Mouse (Mus musculus): ENCODE measurements around the gene Wnt3a. TPM values are rescaled to one million over a fixed set of nuclear protein-coding genes. Genes with fewer than 3 reads are reported as not detected.

Wnt3a gene
- polyA plus RNA-seq, 1 experiment from 2014 or later: 0.35 TPM

DNA sequence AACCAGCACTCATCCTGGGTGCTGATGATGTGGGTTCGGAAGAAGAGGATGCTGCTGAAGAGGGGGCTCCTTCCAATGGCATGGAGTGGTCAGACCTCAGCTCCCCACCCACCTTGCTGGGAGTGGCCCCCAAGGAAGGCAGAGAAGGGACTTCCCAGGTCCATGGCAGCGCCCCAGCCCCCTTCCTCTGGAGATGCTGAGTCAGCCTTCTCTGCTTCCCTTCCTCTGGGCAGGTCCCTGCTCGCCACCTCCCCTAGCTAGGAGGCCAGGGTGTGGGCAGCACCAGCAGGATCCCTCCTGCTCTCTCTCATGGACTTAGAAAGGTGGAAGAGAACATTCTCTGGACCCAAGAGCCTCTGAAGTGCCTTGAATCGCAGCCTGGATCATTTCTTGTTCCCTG lies 12.5 kb downstream of the Wnt3a start:
- Histone ChIP-seq H3K9ac (replicated peaks; ENCODE audit: low read depth, low read length) (no peak overlapping the region), H3K27me3 (replicated peaks; ENCODE audit: control insufficient read depth, insufficient read depth, low read length) (no peaks in the 10 kb centered on the region; the same call in 1 of the 2 replicates), H3K36me3 (ENCODE audit: control insufficient read depth, insufficient read depth) (no peaks in the 10 kb centered on the region), H3K4me2 (ENCODE audit: low read length) (no peak overlapping the region), H3K9me3 (ENCODE audit: control insufficient read depth, low read length) (no peaks in the 10 kb centered on the region), H3K4me3 (replicated peaks; ENCODE audit: low read length) (no peak overlapping the region), H3K4me1 (replicated peaks; ENCODE audit: control insufficient read depth, insufficient read depth, low read length) (peaks cover 3% of the 10 kb centered on the region), H3K27ac (ENCODE audit: low read length) (no peak overlapping the region)
- no peak for ATAC-seq
- WGBS: 69% methylated on average over 4 of the region's 4 CpGs

DNA sequence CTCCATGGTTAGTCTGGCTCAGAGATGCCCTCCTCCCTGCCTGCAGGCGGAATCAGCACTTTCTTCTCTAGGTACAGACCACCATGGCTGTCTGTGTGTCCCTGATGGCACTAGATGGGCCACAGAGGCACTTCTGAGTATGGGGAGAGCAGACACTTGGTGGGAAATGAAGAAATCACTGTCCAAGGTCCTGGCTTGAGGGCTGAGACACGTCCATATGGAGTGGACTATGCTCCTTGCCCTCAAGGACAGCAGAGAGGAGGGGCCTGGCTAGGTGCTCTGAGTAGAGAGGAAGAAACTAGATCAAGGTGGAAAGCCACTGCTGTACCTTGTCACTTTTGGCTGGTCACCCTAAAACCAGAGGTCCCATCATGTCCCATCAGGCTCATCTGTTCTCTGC lies 13.7 kb downstream of the Wnt3a start:
- ATAC-seq: no peak
- no peak overlapping the region for H3K4me2 ChIP-seq (ENCODE audit: low read length)
- H3K4me1 ChIP-seq (replicated peaks; ENCODE audit: control insufficient read depth, insufficient read depth, low read length): no peaks in the 10 kb centered on the region
- no peaks in the 10 kb centered on the region for H3K36me3 ChIP-seq (ENCODE audit: control insufficient read depth, insufficient read depth)
- no peak overlapping the region for H3K9ac ChIP-seq (replicated peaks; ENCODE audit: low read depth, low read length)
- no peaks in the 10 kb centered on the region; the same call in 1 of the 2 replicates for H3K27me3 ChIP-seq (replicated peaks; ENCODE audit: control insufficient read depth, insufficient read depth, low read length)
- WGBS: 35% methylated on average over 2 of the region's 2 CpGs
- no peak overlapping the region for H3K27ac ChIP-seq (ENCODE audit: low read length)
- H3K9me3 ChIP-seq (ENCODE audit: control insufficient read depth, low read length): no peaks in the 10 kb centered on the region
- no peak overlapping the region for H3K4me3 ChIP-seq (replicated peaks; ENCODE audit: low read length)

DNA sequence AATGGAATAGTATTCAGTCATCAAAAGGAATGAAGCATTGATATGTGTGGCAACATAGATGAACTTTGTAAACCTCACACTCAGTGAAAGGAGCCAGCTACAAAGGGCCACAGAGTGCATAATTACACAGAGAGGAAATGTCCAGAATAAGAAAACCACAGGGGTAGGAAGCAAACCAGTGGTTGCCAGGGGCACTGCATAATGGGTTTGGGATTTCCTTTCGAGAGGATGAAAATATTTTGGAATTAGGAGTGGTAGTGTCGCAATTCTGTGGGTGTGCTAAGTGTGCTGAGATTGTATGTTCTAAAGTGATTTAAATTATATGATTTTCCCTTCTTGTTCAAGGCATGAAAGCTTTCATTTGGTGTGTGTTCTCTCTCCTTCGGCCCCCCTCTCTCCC lies 16.4 kb downstream of the Wnt3a start:
- no peaks in the 10 kb centered on the region for H3K36me3 ChIP-seq (ENCODE audit: control insufficient read depth, insufficient read depth)
- no peaks in the 10 kb centered on the region for H3K9me3 ChIP-seq (ENCODE audit: control insufficient read depth, low read length)
- no peaks in the 10 kb centered on the region for H3K4me1 ChIP-seq (replicated peaks; ENCODE audit: control insufficient read depth, insufficient read depth, low read length)
- no peak overlapping the region for H3K27ac ChIP-seq (ENCODE audit: low read length)
- no peak overlapping the region for H3K9ac ChIP-seq (replicated peaks; ENCODE audit: low read depth, low read length)
- ATAC-seq: no peak
- no peaks in the 10 kb centered on the region; the same call in 1 of the 2 replicates for H3K27me3 ChIP-seq (replicated peaks; ENCODE audit: control insufficient read depth, insufficient read depth, low read length)
- H3K4me3 ChIP-seq (replicated peaks; ENCODE audit: low read length): no peak overlapping the region
- no peak overlapping the region for H3K4me2 ChIP-seq (ENCODE audit: low read length)
- WGBS: 69% methylated on average over 2 of the region's 3 CpGs

DNA sequence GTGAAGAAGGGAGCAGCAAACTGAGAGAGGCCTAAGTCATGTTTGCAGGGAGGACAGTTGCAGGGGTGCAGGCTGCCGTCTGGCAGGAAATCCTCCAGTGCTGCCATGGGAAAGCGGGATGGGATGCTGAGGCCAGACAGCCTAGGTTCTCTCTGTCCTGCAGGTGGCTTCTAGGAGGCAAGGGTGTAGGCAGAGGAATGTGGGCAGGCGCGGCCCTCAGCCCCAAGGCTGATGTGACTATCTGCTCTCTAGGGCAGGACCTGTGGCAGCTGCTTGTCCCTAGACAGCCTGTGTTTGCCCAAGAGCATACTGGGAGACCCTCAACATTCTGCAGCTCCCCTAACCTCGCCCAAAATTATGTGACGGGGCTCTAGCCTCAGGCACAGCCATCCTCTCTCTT lies 23.8 kb downstream of the Wnt3a start:
- no peaks in the 10 kb centered on the region for H3K36me3 ChIP-seq (ENCODE audit: control insufficient read depth, insufficient read depth)
- H3K9ac ChIP-seq (replicated peaks; ENCODE audit: low read depth, low read length): no peak overlapping the region
- ATAC-seq: no peak
- no peak overlapping the region for H3K27ac ChIP-seq (ENCODE audit: low read length)
- H3K9me3 ChIP-seq (ENCODE audit: control insufficient read depth, low read length): 0 out of 2 replicates have a peak, but pooled peaks cover 2% of the 10 kb centered on the region
- no peak overlapping the region for H3K4me3 ChIP-seq (replicated peaks; ENCODE audit: low read length)
- H3K4me2 ChIP-seq (ENCODE audit: low read length): no peak overlapping the region
- 16% methylated on average over 6 of the region's 6 CpGs for WGBS
- peaks cover 10% of the 10 kb centered on the region for H3K4me1 ChIP-seq (replicated peaks; ENCODE audit: control insufficient read depth, insufficient read depth, low read length)
- H3K27me3 ChIP-seq (replicated peaks; ENCODE audit: control insufficient read depth, insufficient read depth, low read length): peaks cover 9% of the 10 kb centered on the region; the same call in 1 of the 2 replicates

DNA sequence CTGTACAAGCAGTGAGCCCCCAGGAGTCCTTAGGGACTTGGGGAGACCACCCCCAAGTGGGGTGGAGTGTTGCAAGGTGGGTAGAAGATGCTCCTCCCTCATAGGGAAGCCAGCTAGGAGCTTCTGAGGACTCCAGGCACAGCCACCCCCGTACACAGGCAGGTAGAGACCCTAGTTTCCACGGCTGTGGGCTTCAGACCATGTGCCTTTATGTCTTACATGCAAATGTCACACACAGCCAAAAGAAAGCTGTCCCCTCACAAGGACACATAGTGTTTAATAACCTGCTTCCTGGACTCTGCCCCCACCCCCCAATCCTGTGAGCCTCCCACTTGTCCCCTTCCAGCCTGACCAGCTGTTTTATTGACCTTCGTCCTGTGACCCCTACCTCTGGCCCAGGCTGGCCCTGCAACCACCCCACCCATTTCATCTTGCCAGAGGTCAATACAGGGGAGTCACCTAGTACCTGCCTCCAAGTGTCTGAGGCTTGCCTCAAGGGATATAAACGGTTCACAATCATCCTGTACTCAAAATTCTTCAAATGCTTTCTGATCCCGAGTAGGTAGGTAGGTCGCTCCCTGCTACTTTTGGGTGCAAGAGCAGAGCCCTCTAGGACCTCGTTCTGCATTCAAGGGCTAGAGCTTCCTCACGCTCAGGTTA lies 25.3 kb downstream of the Wnt3a start:
- Histone ChIP-seq H3K36me3 (ENCODE audit: control insufficient read depth, insufficient read depth) (no peaks in the 10 kb centered on the region), H3K4me1 (replicated peaks; ENCODE audit: control insufficient read depth, insufficient read depth, low read length) (peaks cover 10% of the 10 kb centered on the region), H3K4me3 (replicated peaks; ENCODE audit: low read length) (no peak overlapping the region), H3K27me3 (replicated peaks; ENCODE audit: control insufficient read depth, insufficient read depth, low read length) (peaks cover 9% of the 10 kb centered on the region; the same call in 1 of the 2 replicates), H3K27ac (ENCODE audit: low read length) (no peak overlapping the region), H3K9me3 (ENCODE audit: control insufficient read depth, low read length) (0 out of 2 replicates have a peak, but pooled peaks cover 2% of the 10 kb centered on the region), H3K9ac (replicated peaks; ENCODE audit: low read depth, low read length) (no peak overlapping the region), H3K4me2 (ENCODE audit: low read length) (no peak overlapping the region)
- WGBS: 58% methylated on average over 8 of the region's 8 CpGs
- no peak for ATAC-seq

DNA sequence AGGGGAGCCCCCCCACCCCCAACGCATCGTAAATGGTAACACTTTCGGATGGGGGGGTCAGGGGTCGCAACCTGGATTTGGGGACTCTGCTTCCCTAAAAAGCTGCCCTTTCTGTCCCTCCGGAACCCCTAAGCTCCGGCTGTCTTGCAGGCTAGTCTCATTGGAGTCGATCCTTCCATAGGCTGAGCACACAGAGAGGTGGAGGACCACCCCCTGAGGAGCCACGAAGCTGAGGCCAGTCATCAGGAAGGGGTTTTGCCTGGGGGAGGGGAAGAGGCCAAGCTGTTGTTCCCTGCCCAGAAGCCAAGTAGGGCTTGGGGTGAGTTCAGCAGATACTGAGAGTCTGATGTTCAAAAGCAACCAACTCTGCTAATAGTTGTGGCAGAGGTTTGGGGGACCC lies 26.0 kb downstream of the Wnt3a start:
- ATAC-seq: no peak
- WGBS: 2% methylated on average over 8 of the region's 8 CpGs

DNA sequence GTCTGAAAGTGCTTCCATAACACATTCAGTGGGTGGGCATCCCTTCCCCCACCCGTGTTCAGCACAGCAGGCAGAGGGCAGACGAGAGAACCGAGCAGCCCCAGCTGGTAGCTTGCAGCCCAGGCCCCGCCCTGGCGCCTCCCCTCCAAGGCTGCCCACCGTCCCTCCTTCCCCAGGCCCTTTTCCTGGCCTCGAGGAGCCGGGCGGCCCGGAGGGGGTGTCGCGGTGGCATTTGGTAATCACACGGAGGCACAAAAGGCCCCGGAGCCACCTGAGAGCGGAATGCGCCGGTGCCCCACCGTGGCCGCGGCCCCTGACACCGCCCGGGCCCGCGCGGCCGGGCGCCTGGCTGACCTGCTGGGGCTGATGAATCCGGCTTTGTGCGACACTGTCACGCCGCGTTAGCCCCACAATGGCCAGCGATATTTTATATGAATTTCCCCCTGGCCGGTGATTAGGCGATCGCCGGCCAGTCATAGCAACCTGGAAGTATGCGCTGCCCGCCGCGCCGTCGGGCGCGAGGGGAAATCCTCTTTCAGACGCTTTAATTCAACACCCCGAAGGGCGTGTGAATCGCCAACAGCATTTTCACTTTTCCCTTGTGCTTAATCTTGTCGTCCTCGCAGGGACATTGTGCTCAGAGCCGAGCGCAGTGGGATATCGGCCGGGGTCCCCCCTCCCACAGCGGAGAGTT lies 26.5 kb downstream of the Wnt3a start:
- no peaks in the 10 kb centered on the region for H3K36me3 ChIP-seq (ENCODE audit: control insufficient read depth, insufficient read depth)
- under 1% methylated on average over 54 of the region's 56 CpGs for WGBS
- H3K27ac ChIP-seq (ENCODE audit: low read length): no peak overlapping the region
- H3K4me3 ChIP-seq (replicated peaks; ENCODE audit: low read length): peak overlapping the region; percentile 61
- 0 out of 2 replicates have a peak, but pooled peaks cover 2% of the 10 kb centered on the region for H3K9me3 ChIP-seq (ENCODE audit: control insufficient read depth, low read length)
- peaks cover 10% of the 10 kb centered on the region for H3K4me1 ChIP-seq (replicated peaks; ENCODE audit: control insufficient read depth, insufficient read depth, low read length)
- peaks cover 9% of the 10 kb centered on the region; the same call in 1 of the 2 replicates for H3K27me3 ChIP-seq (replicated peaks; ENCODE audit: control insufficient read depth, insufficient read depth, low read length)
- H3K4me2 ChIP-seq (ENCODE audit: low read length): peak overlapping the region; percentile 83
- peak overlapping the region; percentile 75 for H3K9ac ChIP-seq (replicated peaks; ENCODE audit: low read depth, low read length)
- peak; percentile 95 for ATAC-seq

More for the DNA sequence above, 26.0 kb downstream of the Wnt3a start:
- Histone ChIP-seq H3K27me3 (replicated peaks; ENCODE audit: control insufficient read depth, insufficient read depth, low read length) (peaks cover 9% of the 10 kb centered on the region; the same call in 1 of the 2 replicates), H3K4me1 (replicated peaks; ENCODE audit: control insufficient read depth, insufficient read depth, low read length) (peaks cover 10% of the 10 kb centered on the region), H3K27ac (ENCODE audit: low read length) (no peak overlapping the region), H3K9me3 (ENCODE audit: control insufficient read depth, low read length) (0 out of 2 replicates have a peak, but pooled peaks cover 2% of the 10 kb centered on the region), H3K4me2 (ENCODE audit: low read length) (peak overlapping the region; percentile 83), H3K9ac (replicated peaks; ENCODE audit: low read depth, low read length) (peak overlapping the region; percentile 75), H3K36me3 (ENCODE audit: control insufficient read depth, insufficient read depth) (no peaks in the 10 kb centered on the region), H3K4me3 (replicated peaks; ENCODE audit: low read length) (peak overlapping the region; percentile 61)

DNA sequence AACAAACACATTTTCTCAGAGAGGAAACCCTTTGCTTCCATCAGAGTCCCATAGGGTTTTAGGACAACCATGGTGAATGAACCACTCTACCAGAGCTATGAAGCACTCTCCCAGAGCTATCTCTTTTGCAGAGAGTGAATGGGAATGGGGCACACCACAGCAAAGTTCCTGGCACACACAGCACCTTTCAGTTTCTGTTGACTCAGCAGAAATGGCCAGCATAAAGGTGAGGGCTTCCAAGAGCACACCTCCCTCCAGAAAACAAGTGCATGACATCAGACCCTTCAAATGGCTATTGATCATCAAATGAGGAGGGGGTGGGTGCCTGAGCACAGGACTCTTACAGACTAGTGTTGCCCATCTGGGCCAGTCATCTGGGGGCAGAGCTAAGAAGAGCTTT lies 28.2 kb downstream of the Wnt3a start:
- no peak for ATAC-seq
- Histone ChIP-seq H3K27me3 (replicated peaks; ENCODE audit: control insufficient read depth, insufficient read depth, low read length) (peaks cover 9% of the 10 kb centered on the region; the same call in 1 of the 2 replicates), H3K4me2 (ENCODE audit: low read length) (no peak overlapping the region), H3K36me3 (ENCODE audit: control insufficient read depth, insufficient read depth) (no peaks in the 10 kb centered on the region), H3K9ac (replicated peaks; ENCODE audit: low read depth, low read length) (no peak overlapping the region), H3K4me1 (replicated peaks; ENCODE audit: control insufficient read depth, insufficient read depth, low read length) (peaks cover 10% of the 10 kb centered on the region), H3K27ac (ENCODE audit: low read length) (no peak overlapping the region), H3K9me3 (ENCODE audit: control insufficient read depth, low read length) (no peaks in the 10 kb centered on the region), H3K4me3 (replicated peaks; ENCODE audit: low read length) (no peak overlapping the region)

DNA sequence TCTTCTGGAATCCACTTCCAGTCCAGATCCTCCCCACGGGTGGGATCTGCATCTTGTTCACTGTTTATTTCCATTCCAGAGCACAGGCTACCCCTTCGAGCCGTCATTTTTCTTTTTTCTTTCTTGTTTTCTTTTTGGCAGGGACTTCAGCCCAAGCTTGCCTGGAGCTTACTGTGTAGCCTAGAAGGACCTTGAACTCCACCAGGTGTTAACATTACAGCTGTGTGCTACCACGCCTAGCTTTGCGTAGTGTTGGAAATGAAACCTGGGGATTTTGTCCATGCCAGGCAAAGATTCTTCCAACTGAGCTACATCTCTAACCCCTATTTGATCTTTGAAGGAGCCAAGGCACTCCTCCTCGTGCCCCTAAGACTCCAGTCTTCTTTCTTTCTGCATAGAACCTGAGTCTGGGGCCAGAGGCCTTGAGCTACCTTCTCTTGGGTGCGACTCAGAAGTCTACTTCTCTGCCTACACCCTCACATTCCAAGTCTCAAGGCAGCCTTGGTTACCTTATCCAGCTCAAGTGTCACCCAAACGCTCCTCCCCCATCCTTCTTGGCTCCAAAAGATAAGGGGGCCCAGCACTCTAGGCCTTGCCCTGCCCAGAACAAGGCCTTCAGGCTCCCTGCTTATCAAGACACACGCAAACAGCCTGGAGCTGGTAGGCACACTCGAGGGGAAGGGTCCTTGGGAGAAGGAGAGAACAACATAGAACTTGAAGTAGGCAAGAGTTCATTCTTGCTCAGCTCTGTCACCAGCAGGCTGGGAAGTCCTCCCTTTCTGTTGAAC lies 29.7 kb downstream of the Wnt3a start:
- Histone ChIP-seq H3K27ac (ENCODE audit: low read length) (no peak overlapping the region), H3K27me3 (replicated peaks; ENCODE audit: control insufficient read depth, insufficient read depth, low read length) (peaks cover 6% of the 10 kb centered on the region; the same call in 1 of the 2 replicates), H3K9ac (replicated peaks; ENCODE audit: low read depth, low read length) (no peak overlapping the region), H3K36me3 (ENCODE audit: control insufficient read depth, insufficient read depth) (no peaks in the 10 kb centered on the region), H3K4me3 (replicated peaks; ENCODE audit: low read length) (no peak overlapping the region), H3K9me3 (ENCODE audit: control insufficient read depth, low read length) (no peaks in the 10 kb centered on the region), H3K4me1 (replicated peaks; ENCODE audit: control insufficient read depth, insufficient read depth, low read length) (peaks cover 10% of the 10 kb centered on the region), H3K4me2 (ENCODE audit: low read length) (no peak overlapping the region)
- WGBS: 76% methylated on average over 10 of the region's 10 CpGs
- ATAC-seq: no peak
